Mouse (Mus musculus) c-Kit-positive CD71-positive TER-119-positive erythroid progenitor cells, embryonic 14.5 days (primary cell): ENCODE data around the gene Srrm3.
A peak's percentile ranks its signal among the peaks of the same experiment; 100 is the strongest.

ENCODE experiments used
- DNase-seq: peaks from one replicate; pipeline ENCODE4 v3.0.0-alpha.2; 2013; ENCODE audit warnings: low spot score

Srrm3 gene

DNA sequence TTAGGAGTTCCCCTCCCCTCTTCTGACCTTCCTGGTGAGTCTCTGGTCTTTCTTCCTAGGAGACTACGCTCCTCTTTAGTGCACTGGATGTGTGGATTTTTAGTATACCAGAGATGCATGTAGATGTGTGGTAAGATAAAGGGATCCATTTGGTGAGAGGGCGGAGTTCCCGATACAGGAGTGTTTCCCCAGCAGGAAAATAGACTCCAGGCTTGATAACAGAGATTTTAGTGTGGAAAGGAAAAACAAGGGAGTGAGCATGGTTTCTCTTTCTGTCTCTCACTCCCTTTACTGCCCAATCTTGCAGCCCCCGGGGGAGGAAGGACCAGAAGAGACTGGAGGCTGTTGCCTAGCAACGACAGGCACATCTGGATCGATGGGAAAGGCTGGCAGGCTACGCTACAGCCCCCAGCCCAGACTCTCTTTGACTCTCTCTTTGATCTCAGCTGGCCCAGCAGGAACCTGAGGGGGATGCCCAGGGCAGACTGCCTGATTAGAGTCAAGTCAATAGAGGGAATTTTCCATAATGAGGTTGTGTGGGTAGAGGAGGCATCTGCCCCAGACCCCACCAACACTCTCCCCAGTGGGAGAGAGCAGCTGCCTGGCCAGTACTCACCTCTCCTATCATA, 15.7 kb downstream of the Srrm3 start:
- no peak for DNase-seq

GRCm38 (mm10) chr5:135824517-135824916, 17.8 kb downstream of the Srrm3 start:
- no peak for DNase-seq

DNA sequence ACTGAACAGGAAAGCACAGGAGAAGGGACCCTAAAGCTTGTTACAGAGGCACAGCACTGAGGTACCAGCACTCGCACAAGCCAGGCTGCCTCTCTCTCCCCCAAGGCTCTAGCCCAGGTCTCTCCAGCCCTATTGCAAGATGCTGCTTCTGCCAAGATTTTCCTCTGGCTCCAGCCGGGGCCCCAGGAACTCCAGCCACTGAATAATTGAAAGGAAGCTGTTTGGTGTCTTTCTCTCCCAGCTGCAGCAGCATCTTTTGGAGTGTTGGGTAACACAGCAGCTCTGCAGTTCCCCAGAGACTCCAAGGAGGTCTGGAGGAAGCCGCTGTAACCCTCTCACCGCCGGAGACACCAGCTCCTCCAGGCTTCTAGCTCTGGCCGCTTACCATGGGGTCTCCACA, 19.5 kb downstream of the Srrm3 start:
- no peak for DNase-seq

DNA sequence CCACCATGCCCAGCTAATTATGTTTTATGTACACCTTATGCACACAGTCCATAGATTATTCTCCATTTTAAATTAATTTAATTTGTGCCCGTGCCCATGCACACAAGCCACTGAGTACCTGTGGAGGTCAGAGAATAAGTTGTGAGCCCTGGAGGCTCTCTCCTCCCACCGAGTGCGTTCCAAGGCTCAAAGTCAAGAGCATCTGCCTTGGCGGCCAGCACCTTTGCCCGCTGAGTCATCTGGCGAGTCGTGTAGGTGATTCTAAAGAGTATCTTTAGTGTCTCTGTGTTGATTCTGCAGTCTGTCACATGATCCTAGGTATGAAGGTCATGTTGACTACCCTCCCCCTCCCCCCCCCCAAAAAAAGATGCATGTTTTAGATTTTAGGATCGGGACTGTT, 22.7 kb downstream of the Srrm3 start:
- DNase-seq, result no peak

DNA sequence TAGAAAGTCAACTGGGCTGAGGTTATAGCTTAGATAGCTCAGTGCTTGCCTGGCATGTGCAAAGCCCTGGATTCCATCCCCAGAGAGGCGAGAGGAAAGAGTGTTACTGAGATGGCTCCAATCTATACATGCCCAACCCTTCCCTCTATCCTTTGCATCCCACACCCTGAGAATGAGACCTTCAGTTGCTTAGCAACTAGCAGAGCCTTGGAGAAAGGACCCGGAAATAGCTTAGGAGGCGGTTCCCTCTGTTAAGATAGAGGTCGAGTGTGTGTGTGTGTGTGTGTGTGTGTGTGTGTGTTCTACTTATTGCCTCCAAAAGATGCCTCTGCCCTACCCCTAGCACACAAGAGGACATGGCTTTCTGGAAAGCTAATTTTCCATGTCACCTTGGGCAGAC, 26.0 kb downstream of the Srrm3 start:
- no peak for DNase-seq

- peak; percentile 75 for DNase-seq
These were observed 28.2 kb downstream of the Srrm3 start for GRCm38 (mm10) chr5:135834769-135835491.

DNA sequence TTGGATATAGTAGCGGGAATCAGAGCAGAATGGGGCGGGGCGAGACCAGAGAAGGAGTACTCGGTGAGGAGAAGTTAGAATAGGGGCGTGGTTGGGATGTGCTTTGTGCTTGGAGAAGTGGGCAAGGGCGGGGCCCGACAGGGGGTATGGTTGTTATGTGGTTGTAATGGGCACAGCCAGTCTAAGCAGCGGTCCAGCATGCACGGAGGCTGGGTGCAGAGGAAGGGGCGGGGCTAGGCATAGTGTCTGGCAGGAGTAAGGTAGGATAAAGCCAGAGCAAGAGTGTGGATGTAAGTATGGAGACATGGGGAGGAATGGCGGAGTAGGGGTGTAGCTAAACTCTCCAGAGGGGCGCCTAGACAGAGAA, 28.8 kb downstream of the Srrm3 start:
- no peak for DNase-seq

DNA sequence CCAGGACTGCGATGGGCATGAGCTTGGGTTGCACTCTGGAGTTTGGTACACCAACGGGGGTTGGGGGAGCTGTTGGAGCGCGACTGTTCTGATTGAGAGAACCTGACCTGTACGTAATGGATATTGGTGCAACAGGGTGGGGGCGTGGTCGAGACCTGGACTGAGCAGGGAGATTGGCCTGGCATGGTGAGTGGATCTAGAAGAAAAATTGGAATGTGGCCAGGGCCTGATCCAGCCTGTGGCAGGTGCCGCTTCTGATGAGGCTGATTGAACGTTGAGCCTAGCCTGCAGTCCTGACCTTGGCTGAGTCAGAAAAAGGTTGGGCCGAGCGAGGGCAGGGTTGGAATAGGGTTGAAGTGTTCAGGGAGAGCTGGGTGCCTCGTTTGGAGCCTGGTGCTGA, 29.3 kb downstream of the Srrm3 start:
- no peak for DNase-seq

GRCm38 (mm10) chr5:135841651-135842050, 35.0 kb downstream of the Srrm3 start:
- DNase-seq, result no peak

DNA sequence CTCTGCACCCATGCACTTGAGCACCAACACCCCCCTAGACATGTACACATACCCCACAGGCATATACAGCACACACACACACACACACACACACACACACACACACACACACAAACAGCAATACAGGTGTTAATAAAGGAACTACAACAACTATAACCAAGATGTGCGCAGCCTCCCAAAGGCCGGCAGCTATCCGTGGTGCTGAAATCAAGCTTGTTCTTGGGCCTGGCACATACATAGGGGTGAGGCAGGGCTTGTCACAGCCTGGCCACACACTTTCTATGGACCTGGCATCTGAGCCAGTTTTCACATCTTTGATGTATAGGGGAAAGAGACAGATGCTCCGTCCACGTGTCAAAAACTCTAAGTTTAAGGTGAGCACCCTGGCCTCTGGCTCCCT, 36.7 kb downstream of the Srrm3 start:
- DNase-seq, result peak; percentile 25

GRCm38 (mm10) chr5:135845676-135846320, 39.1 kb downstream of the Srrm3 start:
- no peak for DNase-seq

GRCm38 (mm10) chr5:135847460-135847859, 40.8 kb downstream of the Srrm3 start:
- DNase-seq, result no peak

GRCm38 (mm10) chr5:135847881-135848280, 41.2 kb downstream of the Srrm3 start:
- DNase-seq, result no peak

DNA sequence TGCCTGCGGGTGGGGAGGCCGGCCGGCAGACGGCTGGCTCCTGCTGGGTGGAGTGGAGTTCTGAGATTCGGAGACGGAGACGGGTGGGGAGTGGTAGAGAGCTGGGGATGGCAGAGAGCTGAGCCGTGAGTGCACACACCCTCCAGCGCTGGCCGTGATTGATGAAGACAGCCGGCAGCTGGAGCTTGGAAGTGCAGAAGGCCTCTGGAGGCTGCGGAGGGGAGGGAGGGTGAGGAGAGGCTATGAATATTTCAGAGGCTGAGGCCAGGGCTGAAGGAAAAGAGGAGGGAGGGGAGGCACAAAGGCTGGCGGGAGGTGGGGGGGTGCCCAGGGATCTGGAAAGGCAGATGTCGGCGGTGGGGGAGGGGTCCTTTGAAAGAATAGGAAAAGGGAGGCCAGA, 44.3 kb downstream of the Srrm3 start:
- DNase-seq, result no peak

- DNase-seq, result no peak
These were observed 44.8 kb downstream of the Srrm3 start for GRCm38 (mm10) chr5:135851481-135851880.

GRCm38 (mm10) chr5:135852421-135852820, 45.7 kb downstream of the Srrm3 start:
- DNase-seq, result no peak

- no peak for DNase-seq
These were observed 47.0 kb downstream of the Srrm3 start for GRCm38 (mm10) chr5:135853731-135854130.

GRCm38 (mm10) chr5:135855156-135855555, 48.5 kb downstream of the Srrm3 start:
- peak; percentile 54 for DNase-seq

DNA sequence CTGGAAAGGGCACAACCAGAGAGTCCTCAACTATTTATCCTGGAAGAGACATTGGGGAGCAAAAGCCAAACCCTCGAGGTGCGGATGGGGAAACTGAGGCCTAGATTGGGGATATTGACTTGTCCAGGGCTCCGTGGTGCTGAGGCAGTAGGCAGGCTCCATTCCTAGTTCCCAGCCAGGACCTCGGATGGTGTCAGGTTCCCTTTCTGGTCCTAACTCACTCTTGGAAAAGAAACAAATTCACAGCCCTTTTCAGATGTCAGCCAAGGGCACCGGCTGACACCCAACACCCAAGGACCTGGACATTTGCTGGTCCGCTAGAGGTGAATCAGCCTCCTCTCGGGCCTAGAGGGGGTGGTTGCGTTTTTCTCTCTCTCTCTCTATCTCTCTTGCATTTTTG, 60.0 kb downstream of the Srrm3 start:
- DNase-seq, result no peak

DNA sequence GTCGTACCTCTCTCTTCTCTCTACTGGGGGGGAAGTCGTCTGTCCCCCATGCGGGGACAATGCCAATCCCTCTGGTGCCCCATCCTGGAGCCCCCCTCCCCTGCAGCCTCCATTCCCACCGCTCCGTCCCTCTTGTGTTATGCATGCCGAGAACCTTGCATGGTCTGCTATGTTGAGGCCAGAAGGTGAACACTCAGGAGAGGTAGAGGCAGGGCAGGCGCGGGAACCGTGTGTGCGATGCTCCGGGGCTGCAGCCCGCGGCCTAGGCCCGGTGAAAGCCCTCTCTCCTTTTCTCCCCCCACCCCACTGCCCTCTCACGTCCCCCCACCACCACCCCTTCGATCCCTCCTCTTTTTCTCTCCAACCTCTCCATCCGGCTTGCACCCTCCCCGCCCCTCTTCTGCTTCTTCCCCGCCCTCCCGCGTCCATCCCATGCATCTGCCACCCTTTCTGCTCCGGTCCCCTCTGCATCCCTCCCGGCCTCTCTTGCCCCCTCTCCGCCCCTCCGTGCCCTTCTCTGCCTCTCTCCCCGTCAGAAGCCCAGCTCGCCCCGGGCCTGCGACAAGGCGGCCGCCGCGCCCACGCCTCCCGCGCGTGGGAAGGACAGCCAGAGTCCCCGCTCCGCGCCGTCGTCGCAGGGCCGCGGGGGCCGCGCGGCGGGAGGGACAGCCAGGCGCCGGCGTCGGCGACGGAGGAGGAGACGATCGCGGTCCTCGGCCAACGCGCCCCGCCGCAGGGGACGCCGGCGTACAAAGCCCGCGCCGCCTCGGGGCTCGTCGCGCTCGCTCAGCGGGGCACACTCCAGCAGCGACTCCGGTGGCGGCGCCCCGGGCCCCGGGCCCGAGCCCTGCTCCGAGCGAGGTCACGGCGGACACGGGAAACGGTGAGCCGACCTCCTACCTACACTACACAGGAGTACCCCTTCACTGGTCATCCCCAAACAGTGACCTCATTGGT, 61.2 kb downstream of the Srrm3 start:
- DNase-seq, result no peak

GRCm38 (mm10) chr5:135868653-135869052, 62.0 kb downstream of the Srrm3 start:
- no peak for DNase-seq

DNA sequence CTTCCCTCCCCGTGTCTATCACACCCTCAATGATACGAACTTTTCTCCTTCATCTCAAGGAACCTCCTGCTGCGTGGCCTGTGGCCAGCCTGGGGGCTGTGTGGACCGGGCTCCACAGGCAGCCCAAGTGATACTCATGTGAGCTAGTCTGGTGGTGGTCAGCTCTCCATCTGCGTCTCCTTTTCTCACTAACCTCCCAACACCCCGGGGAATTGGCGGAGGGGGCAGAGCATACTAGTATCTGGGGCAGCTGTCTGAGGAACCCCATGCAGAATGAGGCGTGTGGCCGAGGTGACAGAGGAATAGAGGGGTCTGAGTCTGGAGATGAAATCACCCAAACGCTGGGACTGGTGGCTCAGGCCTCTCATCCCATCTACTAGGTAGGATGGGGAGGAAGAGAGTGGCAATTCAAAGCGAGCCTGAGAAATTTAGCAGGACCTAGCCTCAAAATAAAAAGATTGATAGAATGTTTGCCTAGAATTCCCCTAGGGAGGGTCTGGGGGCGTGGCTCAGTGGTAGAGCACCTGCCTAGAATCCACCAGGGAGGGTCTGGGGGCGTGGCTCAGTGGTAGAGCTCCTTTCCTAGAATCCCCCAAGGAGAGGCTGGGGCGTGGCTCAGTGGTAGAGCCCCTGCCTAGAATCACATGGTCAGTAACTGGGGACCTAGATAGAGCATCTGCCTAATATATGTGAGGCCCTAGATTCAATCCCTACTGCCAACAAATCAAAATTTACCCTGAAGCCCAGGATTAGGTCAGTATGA, 63.2 kb downstream of the Srrm3 start:
- DNase-seq, result no peak
